Mouse (Mus musculus) CH12.LX (cell line): Measurements from ENCODE around the gene Lca5. TPM values are rescaled to one million over a fixed set of nuclear protein-coding genes. Genes with fewer than 3 reads are reported as not detected.

ENCODE experiments used
- DNase-seq: peaks from one replicate; pipeline ENCODE4 v3.0.0-alpha.2; 2013; ENCODE audit errors: extremely low read depth
- H3K27ac ChIP-seq: 2 replicates; pipeline ENCODE4 v1.5.1; 2012; ENCODE audit warnings: low read depth, mild to moderate bottlenecking, control low read depth, moderate library complexity; ENCODE audit not compliant: insufficient read depth
- H3K27me3 ChIP-seq: replicated peaks from 2 replicates; pipeline ENCODE3; 2012; ENCODE audit warnings: inconsistent platforms
- H3K36me3 ChIP-seq, 2 experiments: replicated peaks in 1 of 2; 2 replicates each; pipeline versions ENCODE3 to v1.6.1; 2012; ENCODE audit warnings: inconsistent platforms in 1 of 2, low read length in 1 of 2, mild to moderate bottlenecking in 1 of 2, mixed read lengths in 1 of 2, moderate library complexity in 1 of 2; ENCODE audit not compliant: control insufficient read depth in 1 of 2, insufficient read depth in 1 of 2
- H3K4me1 ChIP-seq, 2 experiments: 2 replicates each; pipeline ENCODE4 v1.6.1; 2012; ENCODE audit warnings: inconsistent platforms in 1 of 2, moderate library complexity in 1 of 2; ENCODE audit not compliant: insufficient read depth in 2 of 2, control insufficient read depth in 1 of 2
- H3K4me2 ChIP-seq: 2 replicates; pipeline ENCODE4 v1.6.1; 2012; ENCODE audit warnings: low read depth, mild to moderate bottlenecking, control low read depth; ENCODE audit not compliant: poor library complexity, insufficient read depth, severe bottlenecking
- H3K4me3 ChIP-seq, 3 experiments: fragments of 150-350 bp in 1 of 3; sonication (generic) in 1 of 3; replicated peaks in 1 of 3; 2 replicates each; pipeline versions ENCODE3 to v1.5.1; 2011 to 2012; ENCODE audit warnings: low read depth in 2 of 3, low read length in 2 of 3, mild to moderate bottlenecking in 2 of 3, moderate library complexity in 2 of 3, control low read depth in 1 of 3, improper control_type of control experiment in 1 of 3, inconsistent platforms in 1 of 3, mixed read lengths in 1 of 3; ENCODE audit not compliant: poor library complexity in 1 of 3
- H3K79me2 ChIP-seq: replicated peaks from 2 replicates; pipeline ENCODE4 v1.6.1; 2012; ENCODE audit warnings: mild to moderate bottlenecking, moderate library complexity; ENCODE audit not compliant: control insufficient read depth, poor library complexity, insufficient read depth, severe bottlenecking; ENCODE audit errors: extremely low read depth
- H3K9ac ChIP-seq: 2 replicates; pipeline ENCODE4 v1.6.1; 2012; ENCODE audit warnings: low read depth, mild to moderate bottlenecking, control low read depth, moderate library complexity; ENCODE audit not compliant: insufficient read depth
- H3K9me3 ChIP-seq: replicated peaks from 2 replicates; pipeline ENCODE3; 2012; ENCODE audit warnings: low read length, inconsistent platforms, mixed read lengths
- CHD2 ChIP-seq: IDR thresholded peaks from 2 replicates; pipeline ENCODE4 v1.6.1; 2011; ENCODE audit warnings: low read length, improper control_type of control experiment
- CTCF ChIP-seq, 2 experiments: IDR thresholded peaks in 1 of 2; conservative IDR thresholded peaks in 1 of 2; 2 replicates each; pipeline ENCODE4 v1.5.1; 2011 to 2012; ENCODE audit warnings: low read depth in 2 of 2, low read length in 2 of 2, improper control_type of control experiment in 1 of 2, inconsistent platforms in 1 of 2, mild to moderate bottlenecking in 1 of 2, moderate library complexity in 1 of 2
- E2F4 ChIP-seq: IDR thresholded peaks from 2 replicates; pipeline ENCODE4 v1.6.1; 2011; ENCODE audit warnings: low read depth, low read length, improper control_type of control experiment; ENCODE audit not compliant: insufficient replicate concordance
- EP300 ChIP-seq: IDR thresholded peaks from 2 replicates; pipeline ENCODE4 v1.6.1; 2011; ENCODE audit warnings: low read length, improper control_type of control experiment
- GABPA ChIP-seq: IDR thresholded peaks from 2 replicates; pipeline ENCODE4 v1.6.1; 2012; ENCODE audit warnings: low read depth, low read length, improper control_type of control experiment, inconsistent platforms; ENCODE audit not compliant: insufficient replicate concordance
- JUN ChIP-seq: IDR thresholded peaks from 2 replicates; pipeline ENCODE4 v1.6.1; 2011; ENCODE audit warnings: low read depth, mild to moderate bottlenecking, low read length, improper control_type of control experiment, moderate library complexity; ENCODE audit not compliant: insufficient read depth
- MAFK ChIP-seq: IDR thresholded peaks from 2 replicates; pipeline ENCODE4 v1.6.1; 2011; ENCODE audit warnings: low read length, improper control_type of control experiment; ENCODE audit not compliant: insufficient replicate concordance
- MAZ ChIP-seq: IDR thresholded peaks from 2 replicates; pipeline ENCODE4 v1.6.1; 2012; ENCODE audit warnings: low read depth, mild to moderate bottlenecking, inconsistent platforms, low read length, improper control_type of control experiment, moderate library complexity
- PAX5 ChIP-seq: IDR thresholded peaks from 2 replicates; pipeline ENCODE4 v1.6.1; 2012; ENCODE audit warnings: low read length, inconsistent platforms, mixed read lengths
- POLR2A ChIP-seq: IDR thresholded peaks from 2 replicates; pipeline ENCODE4 v1.6.1; 2011; ENCODE audit warnings: low read depth, mild to moderate bottlenecking, improper control_type of control experiment, low read length
- RAD21 ChIP-seq: IDR thresholded peaks from 2 replicates; pipeline ENCODE4 v1.6.1; 2011; ENCODE audit warnings: low read depth, mild to moderate bottlenecking, low read length, improper control_type of control experiment, moderate library complexity
- RCOR1 ChIP-seq: conservative IDR thresholded peaks from 2 replicates; pipeline ENCODE4 v1.6.1; 2012; ENCODE audit warnings: low read depth, mild to moderate bottlenecking, inconsistent platforms, low read length, improper control_type of control experiment
- SIN3A ChIP-seq: IDR thresholded peaks from 2 replicates; pipeline ENCODE4 v1.6.1; 2012; ENCODE audit warnings: low read length, improper control_type of control experiment, inconsistent platforms
- SMC3 ChIP-seq: IDR thresholded peaks from 2 replicates; pipeline ENCODE4 v1.6.1; 2011; ENCODE audit warnings: low read depth, low read length, improper control_type of control experiment
- UBTF ChIP-seq: IDR thresholded peaks from 2 replicates; pipeline ENCODE4 v1.6.1; 2012; ENCODE audit warnings: low read depth, mild to moderate bottlenecking, inconsistent platforms, low read length, improper control_type of control experiment, moderate library complexity
- dilution Hi-C: fragments of 300-500 bp; cut with MboI; formaldehyde crosslinking; loops from 2 replicates; pipeline ENCODE4 v1.14.3; 2020; ENCODE audit warnings: low sequenced_read_pairs; ENCODE audit not compliant: extremely low pct_unique_long_range_greater_than_20kb, extremely low pct_ligation_motif_present
- in situ Hi-C: fragments of 300-500 bp; cut with MboI; formaldehyde crosslinking; loops from 3 replicates; pipeline ENCODE4 v1.14.3; 2019; ENCODE audit warnings: low sequenced_read_pairs, low pct_ligation_motif_present, low pct_unique_long_range_greater_than_20kb, mixed read lengths
- polyA plus RNA-seq: library from polyadenylated mRNA; unstranded; fragments of >175 nt; gene quantifications from 2 replicates; pipeline ENCODE4 v1.2.1, GENCODE M21; 2012; ENCODE audit warnings: low read depth; ENCODE audit not compliant: insufficient read length
- total RNA-seq, 2 experiments: library from RNA; depleted of rRNA; stranded (reverse); fragments of 300-350 nt in 1 of 2; fragments of >200 nt in 1 of 2; gene quantifications; 2 replicates each; pipeline ENCODE4 v1.2.3; 2012 to 2014

Gene Lca5
- total and polyA plus RNA-seq, 3 experiments = 4.1 to 5.5 (median 4.1) TPM

DNA sequence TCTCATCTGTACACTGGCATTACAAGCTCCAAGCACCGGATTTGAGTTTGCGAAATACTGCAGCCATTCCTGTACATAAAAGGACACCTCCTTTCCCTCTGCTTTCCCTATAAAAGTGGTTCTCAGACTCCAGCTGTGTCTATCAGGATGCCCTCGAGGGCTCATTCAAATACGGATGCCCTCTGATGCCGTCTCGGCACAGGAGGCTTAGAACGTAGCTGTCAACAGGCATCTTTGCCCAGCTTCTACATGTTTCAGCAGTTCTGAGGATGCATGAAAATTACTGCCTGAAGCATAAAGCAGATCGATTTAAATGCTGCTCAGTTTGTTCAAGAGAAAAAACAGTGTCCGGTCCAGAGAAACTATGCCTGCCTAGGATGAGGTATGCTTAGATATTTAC is 51.4 kb downstream of the Lca5 start:
- H3K9me3 ChIP-seq = no peaks in the 10 kb centered on the region
- H3K4me1 ChIP-seq = peaks cover 5 to 19% of the 10 kb centered on the region in 2 experiments; a peak in 3 of 4 replicates
- no peaks in the 10 kb centered on the region for H3K27me3 ChIP-seq
- peaks cover 0 to 9% of the 10 kb centered on the region in 2 experiments for H3K36me3 ChIP-seq
- dilution Hi-C loops = no loop called here
- DNase-seq = no peak
- no peak overlapping the region for H3K4me3 ChIP-seq
- H3K4me2 ChIP-seq = no peak overlapping the region
- in situ Hi-C loops = no loop called here
- H3K9ac ChIP-seq = no peak overlapping the region
- no peak for TF ChIP-seq RCOR1
- TF ChIP-seq RAD21 = no peak
- no peak for TF ChIP-seq PAX5
- no peak for TF ChIP-seq JUN
- TF ChIP-seq GABPA = no peak
- no peak for TF ChIP-seq MAZ
- TF ChIP-seq EP300 = no peak
- H3K79me2 ChIP-seq = no peaks in the 10 kb centered on the region
- no peak overlapping the region for H3K27ac ChIP-seq

- no peak overlapping the region for H3K27ac ChIP-seq
- dilution Hi-C loops = no loop called here
- H3K9me3 ChIP-seq = no peaks in the 10 kb centered on the region
- peaks cover 5 to 19% of the 10 kb centered on the region in 2 experiments; a peak in 3 of 4 replicates for H3K4me1 ChIP-seq
- no peak for DNase-seq
- no peaks in the 10 kb centered on the region for H3K79me2 ChIP-seq
- no peak overlapping the region for H3K4me2 ChIP-seq
- H3K27me3 ChIP-seq = no peaks in the 10 kb centered on the region
- in situ Hi-C loops = no loop called here
- no peak overlapping the region for H3K4me3 ChIP-seq
- no peaks in the 10 kb centered on the region for H3K36me3 ChIP-seq
- no peak overlapping the region for H3K9ac ChIP-seq
- TF ChIP-seq MAFK = no peak
- no peak for TF ChIP-seq POLR2A
- no peak for TF ChIP-seq EP300
- no peak for TF ChIP-seq GABPA
- TF ChIP-seq UBTF = no peak
- TF ChIP-seq CTCF (conservative IDR thresholded peaks at IDR 0.05 in 1 of 2, IDR thresholded peaks at IDR 0.05 in 1 of 2; ENCODE audit: low read depth in 2 of 2, low read length in 2 of 2) = no peak
- no peak for TF ChIP-seq E2F4
- TF ChIP-seq SIN3A = no peak
- no peak for TF ChIP-seq SMC3
- TF ChIP-seq PAX5 = no peak
- TF ChIP-seq CHD2 = no peak
Measured at GRCm38 (mm10) chr9:83386264-83386855, 54.6 kb downstream of the Lca5 start.
